In the genomic region with DNA sequence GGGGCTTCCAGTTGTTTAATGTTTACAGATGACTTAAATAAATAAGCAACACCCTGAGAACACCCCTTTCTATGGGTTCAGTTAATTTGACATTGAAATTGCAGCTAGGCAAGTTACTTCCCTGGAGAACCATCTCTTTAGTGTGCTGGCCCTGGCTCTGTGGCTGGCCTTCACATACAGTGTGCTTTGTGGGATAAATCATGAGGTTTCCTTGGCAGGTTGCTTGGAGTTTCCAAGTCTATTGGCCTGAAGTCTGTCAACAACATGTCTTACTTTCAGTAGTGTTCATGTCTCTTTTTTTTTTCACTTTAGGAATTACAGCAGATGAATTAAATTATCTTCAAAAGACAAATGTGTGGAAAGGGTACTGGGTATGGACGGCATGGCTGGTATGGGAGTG, we compare ENCODE assay signal across 27 mouse cellular contexts.
"Had no signal": no experiment of that assay in that cellular context is flagged by ENCODE, and none has a peak within 500 bp of the region (broad histone marks: within the 10 kb centered on the region; RNA-seq: fewer than 3 reads in every experiment).

No protein-coding gene starts in this region.

- DNase-seq: gastrocnemius, adult 2 months; gastrocnemius, postnatal 10 days; gastrocnemius, postnatal 25 days; heart, adult 18-20 months; heart, postnatal 10 days; heart, postnatal 4 days; kidney, adult 18-20 months; kidney, adult 8-10 months; kidney, postnatal 10 days; kidney, postnatal 25 days; kidney, postnatal 4 days; layer of hippocampus, postnatal 36 days; left cerebral cortex, postnatal 4 days had no signal

- H3K9me3 ChIP-seq: heart, embryonic 10.5 days; hindbrain, embryonic 10.5 days; hindbrain, embryonic 12.5 days; intestine, embryonic 15.5 days; limb, embryonic 15.5 days had no signal

- H3K36me3 ChIP-seq: heart, embryonic 10.5 days; heart, embryonic 12.5 days; hindbrain, embryonic 10.5 days; hindbrain, embryonic 12.5 days; intestine, embryonic 15.5 days; limb, embryonic 13.5 days; limb, embryonic 15.5 days; liver, embryonic 12.5 days had no signal

- H3K4me3 ChIP-seq: gastrocnemius, adult 2 months; heart, embryonic 10.5 days; heart, embryonic 12.5 days; hindbrain, embryonic 10.5 days; hindbrain, embryonic 12.5 days; intestine, embryonic 15.5 days; layer of hippocampus, adult 2 months; limb, embryonic 13.5 days; limb, embryonic 15.5 days; liver, embryonic 12.5 days had no signal

- H3K9ac ChIP-seq: heart, embryonic 12.5 days; hindbrain, embryonic 12.5 days; hindbrain, embryonic 14.5 days; intestine, embryonic 15.5 days; limb, embryonic 13.5 days; limb, embryonic 15.5 days; liver, embryonic 12.5 days; liver, embryonic 14.5 days had no signal

- H3K4me2 ChIP-seq: heart, embryonic 12.5 days; hindbrain, embryonic 12.5 days; hindbrain, embryonic 14.5 days; intestine, embryonic 15.5 days; limb, embryonic 13.5 days; limb, embryonic 15.5 days; liver, embryonic 12.5 days had no signal

- H3K4me1 ChIP-seq: heart, embryonic 10.5 days; heart, embryonic 12.5 days; hindbrain, embryonic 10.5 days; hindbrain, embryonic 12.5 days; intestine, embryonic 15.5 days; limb, embryonic 13.5 days; limb, embryonic 15.5 days; liver, embryonic 12.5 days had no signal

- H3K27ac ChIP-seq: gastrocnemius, adult 2 months; heart, embryonic 10.5 days; hindbrain, embryonic 10.5 days; hindbrain, embryonic 12.5 days; hindbrain, embryonic 14.5 days; intestine, embryonic 15.5 days; layer of hippocampus, adult 2 months; limb, embryonic 13.5 days; limb, embryonic 15.5 days; liver, embryonic 12.5 days; liver, embryonic 14.5 days had no signal

- H3K27me3 ChIP-seq: heart, embryonic 12.5 days; hindbrain, embryonic 12.5 days; intestine, embryonic 15.5 days; limb, embryonic 13.5 days; limb, embryonic 15.5 days; liver, embryonic 12.5 days had no signal

- ATAC-seq: hindbrain, embryonic 16.5 days; inflammation-experienced regulatory T-cells, adult 6 months; intestine, embryonic 15.5 days; intestine, postnatal 0 days; liver, embryonic 12.5 days had no signal
